Mouse (Mus musculus) erythroid progenitor cell, adult 5-6 weeks (primary cell): ENCODE data around the gene Mycbpap. TPM values are rescaled to one million over a fixed set of nuclear protein-coding genes. Genes with fewer than 3 reads are reported as not detected.

Source experiments
- ATAC-seq: replicated peaks from 2 replicates; pipeline ENCODE4 v1.8.0; 2016; ENCODE audit warnings: moderate number of reproducible peaks, mild to moderate bottlenecking, moderate TSS enrichment, inconsistent platforms; ENCODE audit not compliant: poor library complexity, low FRiP score, severe bottlenecking
- total RNA-seq, 2 experiments: library from RNA; stranded (forward) in 1 of 2; stranded (reverse) in 1 of 2; fragments of 150-400 nt in 1 of 2; fragments of 186-747, 209-891 nt in 1 of 2; gene quantifications; 2 replicates each; pipeline versions ENCODE4 v1.2.3 to v1.2.4; 2015 to 2017; ENCODE audit warnings: low replicate concordance in 2 of 2

Gene Mycbpap
- total RNA-seq, 2 experiments from 2014 or later, result not detected

DNA sequence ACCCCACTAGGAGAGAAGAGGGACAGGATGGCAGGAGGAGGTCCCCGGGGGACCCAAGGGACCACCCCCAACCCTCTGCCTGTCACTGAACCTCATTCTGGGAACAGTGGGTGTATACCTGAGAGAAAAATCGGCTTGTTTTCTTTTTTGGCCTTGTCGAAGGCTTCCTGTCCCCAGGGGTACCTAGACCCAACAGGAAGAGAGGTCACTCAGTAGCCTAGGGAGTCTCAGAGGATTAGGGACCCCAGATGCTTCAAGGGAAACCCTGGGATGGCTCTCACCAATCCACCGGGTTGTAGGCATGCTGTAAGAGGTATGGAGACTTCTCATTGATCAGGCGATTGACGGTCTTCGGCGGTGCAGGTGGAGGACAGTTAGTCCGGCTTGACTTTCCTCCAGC lies 36.9 kb downstream of the Mycbpap start:
- no peak for ATAC-seq

DNA sequence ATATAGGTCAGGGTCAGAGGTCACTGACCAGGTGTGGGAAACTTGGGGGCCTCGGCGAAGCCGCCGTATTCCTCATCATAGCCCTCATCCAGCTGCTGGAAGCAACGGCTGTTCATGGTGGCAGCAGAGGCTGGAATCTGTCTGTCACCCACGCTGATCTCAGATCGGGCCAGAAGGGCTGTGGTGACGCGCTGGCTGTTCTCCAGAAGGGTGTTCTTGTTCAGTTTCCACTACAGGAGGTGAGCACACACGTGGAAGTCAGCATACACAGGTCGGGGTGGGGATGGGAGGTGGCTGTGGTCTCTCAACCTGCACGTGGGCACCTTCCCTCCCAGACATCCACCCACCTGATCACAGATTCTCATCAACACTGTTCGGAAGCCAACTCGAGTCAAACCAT lies 37.6 kb downstream of the Mycbpap start:
- no peak for ATAC-seq

DNA sequence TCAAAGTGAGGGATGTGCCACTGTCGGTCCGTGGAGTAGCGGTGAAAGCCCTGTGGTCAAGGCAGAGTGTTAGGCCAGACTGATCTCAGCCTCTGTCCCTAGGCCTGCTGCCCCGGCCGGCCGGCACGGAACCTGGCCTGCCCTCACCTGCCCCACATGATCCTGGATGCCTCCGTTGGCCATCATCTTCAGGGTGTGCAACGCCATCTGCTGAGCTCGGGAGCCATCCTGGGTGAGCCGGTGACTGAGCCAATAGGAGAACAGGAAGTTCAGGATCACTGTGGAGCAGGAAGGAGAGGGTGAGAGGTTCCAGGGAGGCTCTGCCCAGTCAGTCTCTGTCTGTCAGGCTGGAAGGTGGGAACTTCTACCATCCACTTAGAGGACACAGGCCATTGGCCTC lies 38.1 kb downstream of the Mycbpap start:
- no peak for ATAC-seq

DNA sequence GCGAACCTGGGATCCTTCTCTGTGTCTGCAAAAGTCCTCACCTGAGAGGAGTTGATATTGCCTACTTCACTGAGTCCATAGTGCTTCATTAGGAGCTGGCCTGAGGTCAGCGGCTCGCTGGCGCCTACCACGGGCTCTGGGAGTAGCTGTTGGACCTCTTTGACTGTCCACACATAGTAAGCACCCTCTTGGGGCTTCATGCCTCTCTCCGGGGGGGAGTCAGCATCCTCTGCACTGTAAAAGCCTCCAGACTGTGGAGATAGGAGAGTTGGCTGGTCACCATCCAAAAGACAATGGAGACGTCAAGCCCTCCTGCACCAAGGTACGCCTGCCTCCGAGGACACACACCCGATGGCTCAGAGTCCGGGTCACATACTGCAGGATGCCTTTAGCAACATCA lies 38.8 kb downstream of the Mycbpap start:
- ATAC-seq, result no peak

DNA sequence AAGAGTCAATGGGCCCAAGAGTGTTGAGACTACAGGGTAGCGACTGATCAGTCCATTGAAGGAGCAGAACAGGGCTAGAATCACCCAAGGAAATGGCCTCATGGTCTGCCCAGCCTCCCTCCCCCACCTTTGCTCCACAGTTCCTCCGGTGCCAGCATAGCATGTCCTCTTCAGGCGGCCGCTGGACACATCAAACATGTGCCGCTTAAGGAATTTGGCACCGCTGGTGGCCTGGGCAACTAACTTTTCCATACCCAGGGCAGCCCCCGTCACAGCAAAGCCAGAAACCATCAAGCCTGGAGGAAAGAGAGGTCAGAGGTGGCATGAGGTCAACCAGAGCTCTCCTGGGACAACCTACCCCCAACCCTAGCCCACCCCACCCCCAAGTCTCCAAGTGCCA lies 39.6 kb downstream of the Mycbpap start:
- no peak for ATAC-seq

DNA sequence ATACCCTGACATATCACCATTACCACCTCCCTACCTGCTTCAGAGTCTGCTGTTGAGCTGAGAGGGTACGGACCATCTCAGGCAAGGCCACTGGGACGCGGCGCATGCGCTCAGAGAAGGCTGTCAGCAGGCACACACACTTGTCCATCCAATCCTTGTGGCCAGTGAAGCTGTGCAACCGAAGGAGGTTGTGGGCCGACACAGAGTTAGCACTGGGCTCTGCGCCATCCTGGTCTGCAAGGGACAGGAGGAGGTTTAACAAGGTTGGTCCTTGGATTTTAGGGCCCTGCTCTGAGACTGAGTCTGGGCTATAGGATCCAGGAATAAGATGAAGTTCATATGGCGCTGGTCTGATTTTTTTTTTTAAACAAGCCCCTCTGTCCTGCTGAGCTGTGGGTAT lies 41.2 kb downstream of the Mycbpap start:
- no peak for ATAC-seq

DNA sequence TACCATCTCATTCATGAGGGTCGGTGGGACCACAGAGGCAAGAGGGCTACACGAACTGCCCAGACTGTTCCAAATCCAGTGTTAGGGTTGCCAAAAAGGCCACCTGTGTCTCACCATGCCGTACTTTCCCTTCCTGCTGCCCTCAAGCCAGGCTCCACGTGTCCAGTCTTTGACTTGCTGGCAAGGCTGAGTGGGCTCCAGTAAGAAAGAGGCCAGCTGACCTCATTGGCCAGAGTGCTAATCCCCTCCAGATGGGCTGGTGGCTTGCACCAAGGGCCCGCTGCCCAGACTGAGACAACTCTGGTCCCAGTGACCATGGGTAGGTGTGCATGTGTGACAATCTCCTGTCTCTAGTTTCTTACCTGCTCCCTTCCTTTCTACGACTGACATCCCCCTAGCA lies 43.9 kb downstream of the Mycbpap start:
- ATAC-seq, result no peak

DNA sequence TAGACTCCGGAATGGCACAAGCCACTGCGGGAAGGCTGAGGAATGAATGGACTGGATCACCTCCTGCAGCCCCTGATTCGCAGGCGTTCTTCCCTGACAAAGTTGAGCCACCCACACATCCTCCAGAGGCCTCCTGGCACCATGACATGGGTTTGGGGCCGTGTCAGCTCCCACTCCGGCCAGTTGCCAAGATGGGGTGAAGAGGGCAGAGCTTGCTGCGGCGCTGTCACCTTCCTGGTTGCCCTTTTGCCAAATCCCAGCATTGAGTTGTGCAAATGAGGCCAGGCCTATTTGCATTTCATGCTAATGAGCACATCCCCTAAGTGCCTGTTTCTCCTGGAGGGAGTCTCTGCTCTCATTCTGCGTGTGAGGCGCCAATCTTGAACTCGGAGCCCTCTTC lies 45.8 kb downstream of the Mycbpap start:
- no peak for ATAC-seq

DNA sequence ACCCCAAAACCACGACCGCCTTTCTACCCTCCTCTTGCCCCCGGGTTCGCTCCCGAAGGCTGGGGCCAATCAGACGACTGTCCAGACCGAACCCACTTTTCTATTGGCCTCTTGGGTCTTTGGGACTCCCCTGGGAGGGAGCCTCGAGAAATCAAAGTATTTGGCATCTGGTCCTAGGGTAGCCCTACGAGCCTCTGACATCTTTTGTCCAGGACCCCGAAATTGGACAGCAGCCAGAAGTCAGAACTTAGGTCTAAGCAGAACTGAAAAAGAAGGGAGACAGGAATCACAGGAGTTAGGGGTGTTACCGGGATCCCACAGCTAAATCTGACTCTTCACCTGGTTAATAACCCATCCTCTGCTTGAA lies 47.0 kb downstream of the Mycbpap start:
- ATAC-seq, result no peak

DNA sequence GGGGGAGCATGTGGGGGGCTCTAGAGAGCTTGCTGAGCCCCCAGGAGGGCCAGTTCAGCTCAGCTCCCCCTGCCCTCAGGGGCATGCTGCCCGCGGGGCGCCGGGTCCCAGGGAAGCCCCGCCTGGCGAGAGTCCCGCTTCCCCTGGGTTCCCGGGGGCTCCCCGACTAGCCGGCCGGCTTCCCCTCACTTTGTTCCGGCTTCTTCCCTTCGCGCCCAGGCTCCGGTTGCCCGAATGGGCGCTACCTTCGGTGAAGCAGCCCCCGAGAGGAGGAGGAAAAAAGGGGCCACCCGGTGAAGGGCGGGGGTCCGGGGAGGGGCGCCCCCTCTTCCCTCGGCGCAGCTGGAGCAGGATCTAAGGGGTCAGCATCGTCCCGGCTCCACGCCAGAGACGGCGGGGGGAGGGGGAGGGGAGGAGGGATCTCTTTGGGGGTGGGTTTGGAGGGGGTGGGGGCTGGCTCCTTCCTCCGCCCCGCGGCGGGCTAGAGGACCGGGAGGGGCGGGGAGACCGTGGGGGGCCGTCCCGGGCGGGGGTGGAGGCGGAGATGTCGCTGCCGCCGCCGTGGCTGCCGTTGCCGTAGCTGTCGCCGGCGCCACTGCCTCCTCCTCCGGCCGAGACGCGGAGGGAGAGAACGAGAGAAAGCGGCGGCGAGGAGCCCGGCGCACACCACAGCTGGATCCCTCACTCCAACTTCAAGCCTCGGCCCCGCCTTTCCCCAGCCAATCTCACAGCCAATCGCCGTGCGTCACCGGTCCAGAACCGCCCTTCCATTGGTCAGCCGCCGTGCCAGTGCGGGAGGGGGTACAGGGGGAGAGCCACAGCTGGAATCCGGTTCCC lies 47.6 kb downstream of the Mycbpap start, which contains the start of gene Cacna1g:
TSS of gene Cacna1g (minus strand) at position 492 of the 837 bp plus-strand sequence.
- ATAC-seq, result peak; percentile 88

DNA sequence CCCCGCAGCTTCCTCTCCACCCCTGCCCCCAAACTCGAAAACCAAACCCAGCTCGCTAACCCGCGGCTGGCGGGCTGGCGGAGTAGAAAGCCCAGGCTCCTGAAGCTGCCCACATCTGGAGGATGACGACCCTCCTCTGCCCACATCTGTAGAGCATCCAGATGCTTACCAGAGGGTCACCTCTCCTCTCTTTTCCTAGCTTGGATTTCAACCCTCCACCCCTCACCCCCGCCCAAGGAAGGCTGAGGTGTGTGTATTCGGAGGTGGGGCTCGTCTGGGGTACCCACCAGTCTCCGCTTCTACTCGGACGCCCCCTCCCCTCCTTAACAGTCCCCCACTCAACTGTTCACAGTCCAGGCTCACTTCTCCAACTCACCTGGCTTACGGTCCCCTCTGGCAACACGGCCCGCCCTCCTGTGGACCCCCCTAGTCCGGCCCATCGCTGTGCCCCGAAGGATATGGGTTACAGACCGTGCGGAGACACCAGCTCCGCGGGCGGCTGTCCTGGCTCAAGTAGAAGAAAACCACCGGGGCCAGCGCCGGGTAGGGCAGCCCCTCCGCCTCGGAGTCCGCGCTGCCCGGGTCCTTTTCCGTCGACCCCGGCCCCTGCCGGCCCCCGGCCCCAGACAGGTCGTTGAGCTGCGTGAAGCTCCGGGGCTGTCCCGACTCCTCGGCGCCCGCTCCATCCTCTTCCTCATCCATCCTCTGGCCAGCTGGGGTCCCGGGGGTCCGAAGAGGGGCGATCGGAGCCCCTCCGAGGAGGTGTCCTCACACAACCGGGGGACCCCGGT lies 48.4 kb downstream of the Mycbpap start:
- no peak for ATAC-seq

DNA sequence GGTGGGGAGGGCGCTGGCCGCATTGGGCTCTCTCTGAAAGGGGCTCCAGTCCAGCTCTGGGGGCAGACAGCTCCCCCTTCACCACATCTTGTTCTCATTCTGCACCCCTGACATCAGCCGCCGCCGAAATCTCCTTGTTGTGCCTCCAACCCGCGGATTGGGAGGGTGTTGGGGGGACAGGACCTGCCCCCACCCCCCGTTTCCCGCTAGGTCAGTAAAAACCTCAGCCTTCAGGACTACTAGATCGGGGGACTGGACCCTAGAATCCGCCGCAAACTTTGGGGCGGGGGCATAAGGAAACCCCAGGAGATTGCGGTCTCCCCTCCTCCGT lies 49.0 kb downstream of the Mycbpap start:
- ATAC-seq, result no peak

DNA sequence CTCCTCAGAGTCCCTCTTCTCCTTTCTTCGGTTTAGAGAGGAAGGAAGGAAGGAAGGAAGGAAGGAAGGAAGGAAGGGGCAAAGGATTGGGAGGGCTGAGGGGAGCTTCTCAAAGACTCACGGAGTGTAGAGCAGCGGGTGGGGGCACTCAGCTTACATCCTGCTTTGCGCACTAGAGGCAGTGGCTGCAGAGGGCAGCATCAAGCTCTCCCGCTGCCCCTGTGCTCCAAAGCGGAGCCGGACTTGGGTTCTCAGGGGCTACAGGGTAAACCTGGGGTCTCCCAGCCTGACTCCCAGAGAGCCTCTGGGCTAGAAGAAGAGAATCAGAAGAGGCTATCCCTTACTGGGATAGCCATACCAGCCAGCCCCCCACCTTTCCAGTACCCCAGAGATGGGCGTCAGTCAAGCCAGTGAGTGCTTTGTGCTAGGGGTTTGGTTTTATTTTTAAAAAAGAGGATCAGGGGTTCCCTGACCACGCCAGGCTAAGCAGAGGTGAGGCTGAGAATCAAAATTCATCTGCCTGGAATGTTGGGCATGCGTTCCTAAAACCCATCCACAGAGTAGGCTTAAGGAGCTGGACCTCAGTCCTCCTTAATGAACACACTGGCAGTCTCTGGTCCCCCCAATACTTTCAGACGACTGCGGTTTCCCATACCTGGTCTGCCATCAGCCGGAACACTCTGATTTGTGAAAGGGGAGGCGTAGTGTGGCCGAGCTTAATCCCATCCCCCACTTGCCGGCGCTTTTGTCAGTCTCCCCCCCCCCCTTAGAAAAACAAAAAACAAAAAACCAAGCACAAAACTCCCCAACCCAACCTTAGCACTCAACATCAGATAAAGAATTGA lies 49.6 kb downstream of the Mycbpap start:
- no peak for ATAC-seq

DNA sequence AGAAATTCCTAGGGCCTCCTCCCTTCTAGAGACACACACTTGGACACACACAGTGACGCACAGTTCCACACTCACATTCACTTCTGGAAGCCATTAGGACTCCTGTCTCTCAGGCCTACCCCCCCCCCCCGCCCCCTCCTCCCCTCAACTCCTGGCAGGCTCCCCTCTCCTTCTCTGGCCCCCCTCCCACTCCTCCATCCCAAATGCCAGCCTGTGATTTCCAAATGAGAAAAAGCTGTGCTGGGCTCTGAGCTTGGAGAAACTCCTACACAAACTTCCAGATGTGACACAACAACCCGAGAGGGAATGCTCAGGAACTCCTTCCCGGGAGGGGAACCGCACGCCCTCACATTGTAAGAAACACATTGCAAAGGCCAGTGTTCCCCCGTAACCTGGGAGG lies 51.2 kb downstream of the Mycbpap start:
- no peak for ATAC-seq

DNA sequence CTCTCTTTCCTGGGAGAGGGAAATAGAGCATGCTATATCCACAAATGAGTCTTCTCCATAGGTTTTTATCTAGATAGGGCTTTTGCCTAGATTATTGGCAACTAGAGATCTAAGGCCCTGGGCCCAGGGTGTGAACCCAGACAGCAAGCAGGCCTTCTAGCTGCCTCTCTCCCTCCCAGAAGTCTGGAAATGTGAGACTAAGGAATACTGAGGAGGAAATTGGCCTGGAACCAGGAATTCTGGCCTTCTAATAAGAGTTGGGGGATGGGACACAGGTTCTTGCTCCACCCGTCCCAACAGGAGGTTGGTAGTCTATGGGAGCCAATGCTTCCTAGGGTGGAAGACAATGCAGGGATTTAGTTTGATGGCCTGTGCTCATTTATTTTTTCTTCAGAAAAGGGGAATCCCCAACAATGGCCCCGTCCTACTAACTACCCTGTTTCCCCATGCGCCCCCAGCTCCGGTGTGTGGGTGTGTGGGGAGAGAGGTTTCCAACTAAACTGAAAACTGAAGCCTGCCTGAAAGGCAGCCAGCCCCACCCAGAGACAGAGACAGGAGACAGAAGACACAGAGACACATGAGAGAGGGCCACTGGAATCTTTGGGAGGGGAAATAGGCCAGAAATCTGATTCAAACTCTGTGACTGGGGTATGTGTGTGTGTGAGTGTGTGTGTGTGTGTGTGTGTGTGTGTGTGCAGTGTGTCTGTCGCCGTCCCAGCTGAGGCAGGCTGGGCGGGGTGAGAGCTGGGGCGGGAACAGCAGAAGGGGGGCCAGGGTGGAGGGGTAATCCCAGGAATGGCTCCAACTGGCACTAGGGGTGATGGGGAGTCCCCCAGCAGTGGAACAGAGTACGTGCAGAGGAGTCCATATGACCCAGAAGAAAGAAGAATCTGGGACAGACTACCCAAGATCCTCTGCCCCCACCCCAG lies 52.1 kb downstream of the Mycbpap start:
- no peak for ATAC-seq

DNA sequence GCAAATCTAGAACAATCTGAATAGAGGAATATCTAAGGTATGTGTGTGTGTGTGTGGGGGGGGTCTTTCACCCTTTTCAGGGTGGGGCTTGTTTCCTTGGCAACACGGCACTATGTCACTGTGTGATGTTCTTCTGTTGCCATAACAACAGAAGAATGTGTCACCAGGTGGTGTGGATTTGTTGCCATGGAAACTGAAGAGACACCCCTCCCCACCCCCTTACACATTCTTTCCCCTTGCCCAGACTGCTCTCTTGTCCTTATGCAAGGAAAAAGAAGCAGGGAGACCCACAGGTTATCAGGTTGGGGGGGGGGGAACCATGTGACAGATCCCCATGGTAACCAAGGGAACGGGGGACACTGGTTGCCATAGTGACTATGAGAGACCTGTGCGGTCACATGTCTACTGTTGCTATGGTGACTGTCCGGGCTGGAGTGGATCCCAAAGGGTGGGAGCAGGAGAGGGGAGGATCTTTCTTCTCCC lies 52.9 kb downstream of the Mycbpap start:
- no peak for ATAC-seq

DNA sequence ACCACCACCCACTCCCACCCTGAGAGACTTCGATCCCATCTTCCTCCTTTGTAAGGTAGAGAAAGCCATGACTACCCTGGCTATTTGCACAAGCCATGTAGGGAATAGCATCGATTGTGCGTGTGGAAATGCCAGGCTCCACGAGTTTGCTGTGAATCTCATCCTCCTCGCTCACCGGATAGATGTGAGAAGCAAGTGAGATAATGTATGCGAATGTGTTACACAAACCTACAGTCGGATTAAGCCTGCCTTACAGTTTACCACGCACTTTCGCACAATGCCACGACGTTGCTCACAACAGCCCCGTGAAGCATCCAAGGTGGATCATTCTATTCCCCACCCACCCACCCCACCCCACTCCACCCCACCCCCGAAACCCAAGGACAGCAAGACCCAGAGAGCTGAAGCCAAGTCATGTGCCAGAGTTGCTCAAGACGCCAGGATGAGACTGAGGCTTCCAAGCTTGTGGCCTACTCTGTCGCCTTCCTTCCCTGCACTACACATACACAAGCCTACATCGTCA lies 55.1 kb downstream of the Mycbpap start:
- no peak for ATAC-seq

DNA sequence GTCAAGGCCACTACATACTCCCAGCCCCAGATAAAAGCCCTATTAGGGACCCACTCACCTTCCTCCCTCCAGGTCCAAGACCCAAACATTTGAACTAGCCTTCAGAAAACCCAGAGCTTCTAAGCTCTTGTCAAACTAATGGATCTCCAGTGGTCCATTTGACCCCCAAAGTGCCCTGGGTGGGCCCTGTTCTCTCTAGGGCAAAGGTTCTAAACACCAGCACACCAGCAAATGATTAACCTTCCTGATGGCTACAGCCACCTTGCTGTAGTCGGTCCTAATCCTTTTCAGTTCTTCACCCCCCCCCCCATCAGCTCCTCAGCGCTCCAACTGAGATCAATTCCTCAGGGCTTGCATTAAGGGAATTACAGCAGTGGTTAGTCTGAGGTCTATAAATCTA lies 57.4 kb downstream of the Mycbpap start:
- ATAC-seq, result no peak

DNA sequence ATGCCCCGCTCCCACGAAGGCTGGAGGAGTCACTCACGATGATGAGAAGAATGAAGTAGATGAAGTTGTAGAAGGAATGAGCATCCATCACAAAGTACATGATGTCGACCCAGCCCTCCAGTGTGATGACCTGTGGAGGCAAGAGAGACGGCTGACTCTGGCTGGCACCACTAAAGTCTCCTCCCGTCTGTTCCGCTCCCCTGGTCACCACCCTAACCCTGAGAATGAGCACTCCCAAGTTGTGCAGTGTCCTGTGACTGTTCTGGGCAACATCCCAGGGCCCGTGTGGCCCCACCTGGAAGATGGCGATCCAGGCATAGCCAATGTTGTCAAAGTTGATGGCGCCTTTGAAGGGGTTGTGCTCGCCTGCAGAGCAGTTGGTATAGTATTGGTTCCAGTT lies 59.7 kb downstream of the Mycbpap start:
- no peak for ATAC-seq
